Mouse (Mus musculus) lung, adult 2 months (tissue): ENCODE data around the gene Foxj2. TPM values are rescaled to one million over a fixed set of nuclear protein-coding genes. Genes with fewer than 3 reads are reported as not detected.

ENCODE experiments used
- DNase-seq: peaks from one replicate; pipeline ENCODE4 v3.0.0; 2022
- H3K4me1 ChIP-seq: fragments of 200-500 bp; 2 replicates; pipeline ENCODE4 v1.6.1; 2011; ENCODE audit warnings: low read length; ENCODE audit not compliant: control insufficient read depth, insufficient read depth
- H3K4me3 ChIP-seq: fragments of 200-500 bp; replicated peaks from 2 replicates; pipeline ENCODE3; 2011; ENCODE audit warnings: low read depth, mild to moderate bottlenecking, control low read depth, low read length; ENCODE audit errors: extremely low read depth
- CTCF ChIP-seq: fragments of 200-500 bp; IDR thresholded peaks from 2 replicates; pipeline ENCODE4 v1.5.1; 2011; ENCODE audit warnings: mild to moderate bottlenecking, low read length, control low read depth; ENCODE audit not compliant: insufficient read depth
- POLR2A ChIP-seq: fragments of 200-500 bp; IDR thresholded peaks from 2 replicates; pipeline ENCODE4 v1.6.1; 2011; ENCODE audit warnings: low read depth, mild to moderate bottlenecking, control low read depth, low read length, borderline replicate concordance; ENCODE audit errors: extremely low read depth
- WGBS: fragments of 180-500 bp; shearing (Covaris S2); methylation state at CpG from one replicate; pipeline ENCODE4 v1.1.7; 2018; 5-methylcytosine and 5-hydroxymethylcytosine counted together
- polyA plus RNA-seq: library from polyadenylated mRNA; depleted of rRNA; stranded (reverse); fragments of >200 nt; gene quantifications from 2 replicates; pipeline ENCODE4 v1.2.3, GENCODE M21; 2012

Foxj2 gene
- polyA plus RNA-seq, 1 experiment: 19.9 TPM

DNA sequence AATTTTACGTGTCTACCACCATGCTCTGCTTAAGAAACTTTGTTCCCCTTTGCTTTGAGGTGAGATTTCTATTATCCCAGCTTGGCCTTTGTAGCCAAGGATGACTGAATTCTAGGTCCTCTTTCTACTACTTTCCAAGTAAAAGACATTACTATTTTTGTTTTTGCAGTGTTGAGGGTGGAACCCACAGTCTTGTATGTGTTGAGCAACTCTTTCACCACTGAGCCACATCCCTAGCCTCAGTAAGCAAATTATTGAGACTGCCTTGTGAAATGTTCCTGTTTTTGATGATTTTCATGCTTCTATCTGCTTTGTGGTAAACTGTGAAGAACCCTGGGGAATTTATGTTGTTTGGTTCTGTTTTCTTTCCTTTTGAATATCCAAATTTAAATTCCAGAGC, 43.2 kb downstream of the Foxj2 start:
- no peak for DNase-seq
- 79% methylated on average over 1 of the region's 1 CpGs for WGBS
- no peak overlapping the region for H3K4me3 ChIP-seq
- TF ChIP-seq POLR2A (no peak), CTCF (no peak)
- no peaks in the 10 kb centered on the region for H3K4me1 ChIP-seq

DNA sequence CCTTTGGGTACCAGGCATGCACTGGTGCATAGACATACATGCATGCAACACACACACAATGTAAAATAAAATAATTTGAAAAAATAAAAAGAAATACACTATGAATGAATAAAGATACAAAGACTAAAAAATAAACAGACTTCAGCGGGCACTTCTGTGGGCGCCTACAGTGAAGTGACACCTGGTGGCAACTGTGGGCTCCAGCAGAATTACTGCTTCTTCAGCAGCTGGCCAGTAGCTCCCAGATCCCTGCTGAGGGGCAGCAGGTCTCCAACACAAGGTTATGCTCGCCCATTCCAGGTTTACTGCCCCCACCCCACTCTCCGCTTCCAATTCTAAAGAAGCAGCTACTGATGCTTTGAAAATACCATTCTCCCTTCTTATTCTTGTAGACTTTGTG, 48.2 kb downstream of the Foxj2 start:
- no peak for DNase-seq
- Histone ChIP-seq H3K4me3 (no peak overlapping the region), H3K4me1 (no peaks in the 10 kb centered on the region)
- peak; percentile 15; the same call in 1 of the 2 replicates for TF ChIP-seq CTCF
- TF ChIP-seq POLR2A: no peak
- 45% methylated on average over 4 of the region's 4 CpGs for WGBS

DNA sequence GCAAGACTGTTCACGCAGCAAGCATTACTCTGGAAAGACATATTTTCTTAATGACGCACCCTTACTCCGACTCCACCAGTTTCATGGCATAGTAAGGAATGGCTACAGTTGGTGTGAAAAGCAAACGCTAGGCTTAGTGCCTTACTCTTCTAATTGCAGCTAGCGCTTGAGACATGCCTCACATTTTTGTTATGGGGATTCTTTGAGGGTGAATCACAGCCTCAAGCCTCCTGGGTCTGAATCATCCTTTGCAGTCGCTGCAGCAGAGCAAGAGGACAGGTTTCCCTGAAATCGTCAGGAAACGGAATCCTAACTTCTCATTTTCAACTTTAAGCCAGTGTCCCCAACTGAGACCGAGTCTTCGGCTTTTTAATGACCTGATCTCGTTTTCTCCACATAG, 50.1 kb downstream of the Foxj2 start:
- H3K4me3 ChIP-seq: no peak overlapping the region
- H3K4me1 ChIP-seq: no peaks in the 10 kb centered on the region
- DNase-seq: no peak
- no peak for TF ChIP-seq CTCF
- TF ChIP-seq POLR2A: no peak
- WGBS: 73% methylated on average over 11 of the region's 11 CpGs

DNA sequence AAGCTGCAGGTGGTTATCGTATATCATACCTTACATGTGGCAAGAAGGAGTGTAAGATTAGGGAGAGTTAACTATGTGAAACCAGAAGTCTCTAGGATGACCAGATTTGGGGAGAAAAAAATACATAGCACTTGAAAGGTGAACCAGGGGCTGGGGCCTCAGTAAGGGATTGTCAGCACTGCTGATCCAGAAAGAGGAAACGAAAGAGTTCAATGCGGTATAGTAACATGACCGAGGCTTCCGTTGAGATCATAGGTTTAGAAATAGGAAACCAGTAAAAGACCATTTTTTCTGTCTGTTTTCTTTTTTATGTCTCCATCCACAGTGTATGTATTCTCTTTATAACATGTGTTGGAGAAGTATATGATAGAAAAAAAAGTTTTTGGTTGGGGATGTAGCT, 53.1 kb downstream of the Foxj2 start:
- Histone ChIP-seq H3K4me1 (peaks cover 8% of the 10 kb centered on the region), H3K4me3 (no peak overlapping the region)
- WGBS: 84% methylated on average over 5 of the region's 5 CpGs
- DNase-seq: no peak
- TF ChIP-seq CTCF (no peak), POLR2A (no peak)

DNA sequence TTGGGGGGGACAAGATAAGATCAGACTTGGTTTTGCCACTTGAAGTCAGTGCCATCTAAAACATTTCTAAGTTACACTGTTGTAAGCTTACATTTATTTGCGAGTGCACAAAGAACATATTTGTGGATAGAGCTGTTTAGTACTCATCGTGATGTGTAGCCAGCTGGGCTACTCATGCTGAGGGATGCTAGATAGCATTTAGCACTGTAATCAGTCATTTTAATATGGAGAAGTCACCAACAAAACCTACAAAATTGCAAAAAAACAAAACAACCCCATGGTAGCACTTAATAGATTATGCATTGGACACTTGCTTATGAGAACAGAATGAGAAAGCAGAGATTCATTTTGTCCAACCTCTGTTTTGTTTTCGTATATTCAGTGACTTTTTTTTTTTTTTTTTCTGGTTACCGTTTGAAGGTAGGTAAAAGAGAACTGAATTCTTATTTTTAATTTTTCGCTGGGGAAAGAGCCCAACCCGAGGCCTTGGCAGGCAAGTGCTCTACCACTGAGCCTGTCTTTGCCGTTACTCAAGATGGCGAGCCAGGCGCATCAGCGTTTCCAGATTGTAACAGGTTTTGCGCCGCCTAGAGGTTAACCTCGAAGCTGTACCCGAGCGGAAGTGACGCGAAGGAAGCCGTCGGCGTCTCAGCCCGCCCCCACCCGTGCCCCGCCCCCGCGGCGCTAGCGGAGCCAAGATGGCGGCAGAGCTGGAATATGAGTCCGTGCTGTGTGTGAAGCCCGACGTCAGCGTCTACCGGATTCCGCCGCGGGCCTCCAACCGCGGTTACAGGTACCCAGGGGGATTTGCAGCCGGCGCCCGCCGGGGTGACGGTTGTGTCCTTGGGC, 54.4 kb downstream of the Foxj2 start, which contains the start of gene Necap1:
Necap1 (plus strand) TSS at position 604 of the 849 bp plus-strand sequence.
- Histone ChIP-seq H3K4me1 (peaks cover 8% of the 10 kb centered on the region), H3K4me3 (peak within 1 kb of the TSS; percentile 99)
- DNase-seq: peak; percentile 96
- 6% methylated on average over 43 of the region's 43 CpGs for WGBS
- TF ChIP-seq CTCF: peak; percentile 79
- TF ChIP-seq POLR2A: peak; percentile 82; the same call in 1 of the 2 replicates

DNA sequence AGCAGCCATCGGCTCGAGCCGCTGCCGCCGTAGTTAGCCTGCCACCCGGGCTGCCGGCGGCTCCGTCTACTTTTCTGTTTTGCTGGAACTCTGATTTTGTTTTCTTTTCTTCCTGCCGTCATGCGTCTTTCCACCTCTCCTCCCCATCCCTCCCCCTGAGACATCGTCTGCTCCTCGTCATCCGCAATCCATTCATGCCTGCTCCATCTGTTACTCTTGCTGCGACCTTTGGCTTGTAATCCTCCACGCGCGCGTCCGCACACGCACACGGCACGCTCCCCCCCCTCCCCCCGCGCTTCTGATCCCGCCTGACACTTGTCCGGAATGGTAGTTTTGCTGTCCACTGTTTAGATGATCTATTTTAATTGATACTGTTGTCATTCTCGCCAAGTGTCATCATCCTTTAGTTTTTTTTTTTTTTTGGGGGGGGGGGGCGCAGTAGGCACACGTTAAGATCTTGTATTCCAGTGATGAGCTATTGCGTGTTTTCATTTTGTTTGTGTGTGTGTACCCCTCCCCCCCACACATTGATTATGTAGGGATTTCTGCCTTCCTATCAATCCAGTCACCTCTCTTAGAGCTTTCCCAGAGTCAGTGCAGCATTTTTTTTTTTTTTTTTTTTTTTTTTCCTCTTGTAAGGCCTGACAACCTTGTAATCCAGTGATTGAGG, 55.1 kb downstream of the Foxj2 start:
- WGBS: under 1% methylated on average over 31 of the region's 31 CpGs
- TF ChIP-seq CTCF: no peak
- no peak for TF ChIP-seq POLR2A
- H3K4me3 ChIP-seq: peak overlapping the region; percentile 99
- peaks cover 11% of the 10 kb centered on the region for H3K4me1 ChIP-seq
- DNase-seq: no peak

DNA sequence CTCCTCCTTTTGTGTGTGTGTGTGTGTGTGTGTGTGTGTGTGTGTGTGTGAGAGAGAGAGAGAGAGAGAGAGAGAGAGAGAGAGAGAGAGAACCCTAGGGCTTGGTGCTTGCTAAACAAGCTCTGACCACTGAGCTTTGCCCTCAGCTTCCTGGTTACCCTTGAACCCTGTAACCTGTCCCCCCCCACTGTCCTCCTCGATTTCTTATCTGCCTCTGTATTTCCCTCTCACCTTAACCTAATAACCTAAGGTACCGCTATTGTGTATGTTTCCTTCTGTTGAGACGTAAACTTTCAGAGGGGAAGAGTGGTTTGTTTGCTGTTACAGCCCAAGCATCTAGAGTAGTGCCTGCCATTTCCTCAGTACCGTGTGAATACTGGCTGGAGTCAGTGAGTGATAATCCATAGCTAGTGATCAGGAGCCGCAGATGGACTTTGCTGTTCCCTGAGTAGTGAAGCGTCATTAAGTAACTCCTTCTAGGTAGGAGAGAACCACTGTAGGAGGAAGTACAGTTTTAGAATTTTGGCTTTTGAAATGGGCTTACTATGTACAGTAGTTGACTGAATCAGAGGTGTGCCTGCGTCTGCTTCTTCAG, 59.5 kb downstream of the Foxj2 start:
- WGBS: 72% methylated on average over 7 of the region's 7 CpGs
- TF ChIP-seq POLR2A: no peak
- TF ChIP-seq CTCF: no peak
- DNase-seq: no peak
- Histone ChIP-seq H3K4me3 (no peak overlapping the region), H3K4me1 (peaks cover 11% of the 10 kb centered on the region)

DNA sequence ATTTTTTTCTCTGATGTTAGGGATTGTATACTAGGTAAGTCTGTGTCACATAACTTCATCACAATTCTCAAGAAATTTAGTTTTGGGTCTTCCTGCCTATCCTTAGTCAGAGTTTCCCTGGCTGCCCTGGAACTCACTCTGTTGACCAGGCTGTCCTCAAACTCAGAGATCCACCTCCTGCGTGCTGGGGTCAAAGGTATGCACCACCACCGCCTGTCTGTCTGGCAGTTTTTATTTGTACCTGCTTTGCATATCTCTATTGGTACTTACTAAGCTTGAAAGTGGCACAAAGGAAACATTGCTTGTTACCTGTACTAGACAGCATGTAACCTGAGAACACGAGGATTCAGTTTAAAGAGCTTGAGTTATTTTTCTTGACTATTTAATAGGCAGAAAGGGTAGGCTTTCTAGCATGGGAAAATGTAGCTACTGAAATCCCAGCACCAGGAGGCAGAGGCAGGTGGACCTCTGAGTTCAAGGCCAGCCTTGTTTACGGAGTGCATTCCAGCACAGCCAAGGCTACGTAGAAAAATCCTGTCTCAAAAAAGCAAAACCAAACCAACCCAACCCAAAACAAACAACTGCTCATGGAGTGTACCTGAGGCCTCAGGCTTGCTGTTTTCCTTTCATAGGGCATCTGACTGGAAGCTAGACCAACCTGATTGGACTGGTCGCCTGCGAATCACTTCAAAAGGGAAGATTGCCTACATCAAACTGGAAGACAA, 60.2 kb downstream of the Foxj2 start:
- Histone ChIP-seq H3K4me1 (peaks cover 11% of the 10 kb centered on the region), H3K4me3 (no peak overlapping the region)
- WGBS: 73% methylated on average over 7 of the region's 7 CpGs
- no peak for DNase-seq
- TF ChIP-seq POLR2A: no peak
- TF ChIP-seq CTCF: no peak

DNA sequence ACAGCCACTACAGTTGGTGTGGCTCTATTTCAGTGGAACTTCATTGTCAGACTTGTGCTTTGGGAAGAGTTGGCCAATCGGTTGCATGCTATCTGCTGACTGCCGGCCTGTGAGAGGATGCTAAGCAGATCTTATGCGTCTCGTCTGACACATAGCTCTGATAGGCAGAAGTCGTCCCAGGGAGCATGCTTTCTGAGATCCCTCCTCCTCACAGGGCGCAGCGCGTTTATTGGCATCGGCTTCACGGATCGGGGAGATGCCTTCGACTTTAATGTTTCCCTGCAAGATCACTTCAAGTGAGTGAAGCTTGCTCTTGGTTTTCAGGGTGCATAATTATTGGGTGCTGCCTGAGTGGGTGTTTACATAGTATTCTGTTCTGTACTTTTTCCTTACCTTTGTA, 61.6 kb downstream of the Foxj2 start:
- TF ChIP-seq POLR2A (no peak), CTCF (no peak)
- 93% methylated on average over 12 of the region's 12 CpGs for WGBS
- Histone ChIP-seq H3K4me3 (no peak overlapping the region), H3K4me1 (peaks cover 3% of the 10 kb centered on the region; the same call in 1 of the 2 replicates)
- DNase-seq: no peak
